ENCODE assay signal across 9 mouse cellular contexts in genomic region chr2:156490176-156490575, GRCm38 (mm10). TPM values are rescaled to one million over a fixed set of nuclear protein-coding genes. Genes with fewer than 3 reads are reported as not detected.
DNase-seq lines count a peak whose midpoint lies in the region; ATAC-seq and TF ChIP-seq lines count a peak whose summit lies in the region.
"Had no signal": no experiment of that assay in that cellular context is flagged by ENCODE, and none has a peak within 500 bp of the region (broad histone marks: within the 10 kb centered on the region; RNA-seq: fewer than 3 reads in every experiment).

No protein-coding gene starts in this region.

- DNase-seq in hindbrain, postnatal 0 days (ENCODE audit: low spot score), result no peak
- peak; percentile 89 for DNase-seq in adipocyte (ENCODE audit: low spot score)
- DNase-seq in brain, embryonic 14.5 days (ENCODE audit: low read depth), result peak; percentile 47
- no peak for DNase-seq in testis, postnatal 14 days (ENCODE audit: low spot score)
- no peak for DNase-seq in layer of hippocampus, postnatal 36 days
- DNase-seq: kidney, adult 9 months had no signal

- H3K9me3 ChIP-seq in hindbrain, embryonic 12.5 days (replicated peaks), result no peaks in the 10 kb centered on the region
- H3K9me3 ChIP-seq in hindbrain, postnatal 0 days (ENCODE audit: low read length), result no peaks in the 10 kb centered on the region
- no peaks in the 10 kb centered on the region for H3K9me3 ChIP-seq in heart, embryonic 11.5 days (replicated peaks; ENCODE audit: control insufficient read depth, low read length)
- H3K9me3 ChIP-seq: embryonic facial prominence, embryonic 13.5 days had no signal

- no peak overlapping the region for H3K9ac ChIP-seq in hindbrain, embryonic 12.5 days
- H3K9ac ChIP-seq in hindbrain, postnatal 0 days (replicated peaks; ENCODE audit: low read length), result no peak overlapping the region
- H3K9ac ChIP-seq in heart, embryonic 11.5 days (ENCODE audit: low read depth, low read length), result no peak overlapping the region
- H3K9ac ChIP-seq: embryonic facial prominence, embryonic 13.5 days had no signal

- H3K4me3 ChIP-seq in hindbrain, embryonic 12.5 days, result no peak overlapping the region
- H3K4me3 ChIP-seq in hindbrain, postnatal 0 days (ENCODE audit: low read length), result no peak overlapping the region
- no peak overlapping the region for H3K4me3 ChIP-seq in heart, embryonic 11.5 days (ENCODE audit: low read depth, low read length)
- H3K4me3 ChIP-seq: embryonic facial prominence, embryonic 13.5 days had no signal

- H3K27ac ChIP-seq in hindbrain, embryonic 12.5 days, result 0 out of 2 replicates have a peak overlapping the region, but pooled peaks have one; percentile 30
- H3K27ac ChIP-seq in hindbrain, postnatal 0 days, result no peak overlapping the region; the same call in 1 of the 2 replicates
- H3K27ac ChIP-seq in heart, embryonic 11.5 days (ENCODE audit: low read depth, low read length), result no peak overlapping the region

- H3K4me2 ChIP-seq in hindbrain, embryonic 12.5 days (replicated peaks), result no peak overlapping the region
- H3K4me2 ChIP-seq in hindbrain, postnatal 0 days (ENCODE audit: low read depth, low read length), result no peak overlapping the region
- peak overlapping the region; percentile 29 for H3K4me2 ChIP-seq in heart, embryonic 11.5 days
- H3K4me2 ChIP-seq: embryonic facial prominence, embryonic 13.5 days had no signal

- TF ChIP-seq POLR2A in brain, embryonic 14.5 days (IDR thresholded peaks at IDR 0.05; ENCODE audit: borderline replicate concordance, extremely low read depth, insufficient read depth, insufficient read length, poor library complexity, severe bottlenecking), result no peak

- H3K36me3 ChIP-seq in hindbrain, embryonic 12.5 days, result peaks cover 12% of the 10 kb centered on the region
- peaks cover 2% of the 10 kb centered on the region; the same call in 1 of the 2 replicates for H3K36me3 ChIP-seq in hindbrain, postnatal 0 days (ENCODE audit: insufficient read depth, low read length)
- no peaks in the 10 kb centered on the region for H3K36me3 ChIP-seq in heart, embryonic 11.5 days (ENCODE audit: control insufficient read depth, insufficient read depth, low read length)

- 71% methylated on average over 11 of the region's 11 CpGs for WGBS in hindbrain, embryonic 12.5 days
- WGBS in hindbrain, postnatal 0 days, result 64% methylated on average over 11 of the region's 11 CpGs
- 48% methylated on average over 11 of the region's 11 CpGs for WGBS in heart, embryonic 11.5 days (ENCODE audit: insufficient replicate concordance)

- no peaks in the 10 kb centered on the region for H3K27me3 ChIP-seq in hindbrain, embryonic 12.5 days
- H3K27me3 ChIP-seq in hindbrain, postnatal 0 days (ENCODE audit: insufficient read depth, low read length), result no peaks in the 10 kb centered on the region
- no peaks in the 10 kb centered on the region for H3K27me3 ChIP-seq in heart, embryonic 11.5 days (ENCODE audit: control insufficient read depth, insufficient read depth, low read length)
- H3K27me3 ChIP-seq: embryonic facial prominence, embryonic 13.5 days had no signal

- no peak for TF ChIP-seq CTCF in hindbrain, postnatal 0 days (IDR thresholded peaks at IDR 0.05; ENCODE audit: low read depth)
- TF ChIP-seq CTCF in brain, embryonic 14.5 days (IDR thresholded peaks at IDR 0.05; ENCODE audit: borderline replicate concordance, extremely low read depth, insufficient read depth, insufficient read length), result no peak

- ATAC-seq in hindbrain, embryonic 12.5 days (ENCODE audit: low FRiP score), result no peak
- no peak for ATAC-seq in hindbrain, postnatal 0 days
- ATAC-seq in heart, embryonic 11.5 days (replicated peaks; ENCODE audit: insufficient number of reproducible peaks, low FRiP score, low TSS enrichment), result no peak

- peaks cover 33% of the 10 kb centered on the region for H3K4me1 ChIP-seq in hindbrain, embryonic 12.5 days
- H3K4me1 ChIP-seq in hindbrain, postnatal 0 days (ENCODE audit: insufficient read depth, low read length), result peaks cover 5% of the 10 kb centered on the region
- H3K4me1 ChIP-seq in heart, embryonic 11.5 days (ENCODE audit: control insufficient read depth, insufficient read depth, low read length), result peaks cover 28% of the 10 kb centered on the region

RNA-seq across cellular contexts. Expression of gene Aar2, which starts 57.2 kb away (rescaled TPM):
- polyA plus RNA-seq in hindbrain, embryonic 12.5 days (2016; fragmentation: Nextera tagmentation; extraction: Ambion mirVana), result 43.6 and 48.9 TPM in 2 replicates
- 47.4 and 61.6 TPM in 2 replicates for total RNA-seq in hindbrain, postnatal 0 days (2014; rRNA removed)
- 39.2 and 40.3 TPM in 2 replicates for polyA plus RNA-seq in hindbrain, postnatal 0 days (2015; fragmentation: Nextera tagmentation; extraction: Ambion mirVana)
- 36.4 and 37.8 TPM in 2 replicates for polyA plus RNA-seq in brain, embryonic 14.5 days (2012; rRNA removed)
- 26.5 and 27.0 TPM in 2 replicates for polyA plus RNA-seq in heart, embryonic 11.5 days (2014; fragmentation: Nextera tagmentation; extraction: Ambion mirVana)
- 10 to 100 TPM; 38.1 to 38.6 TPM for total RNA-seq in layer of hippocampus, postnatal 36 days (2021)

Comparison
In these comparisons a context has a peak if more than half of its experiments do, and no peak if none do; other contexts are left out.
1. DNase-seq: peak in adipocyte (single experiment) and brain, embryonic 14.5 days (single experiment); none in hindbrain, postnatal 0 days (single experiment), testis, postnatal 14 days (single experiment) and layer of hippocampus, postnatal 36 days (0 of 2).